Mouse (Mus musculus) retina, postnatal 7 days (tissue): ENCODE data around the gene Oser1.
"Not testable (repeated sequence)": the region's sequence is repeated elsewhere in the genome, so short reads cannot be mapped to it uniquely, and the experiment has no call there.

Experiments used
- DNase-seq: peaks from one replicate; pipeline ENCODE4 v3.0.0-alpha.2; 2012; ENCODE audit warnings: low read depth, low spot score

The Oser1 gene

GRCm38 (mm10) chr2:163443543-163443942 is 19.0 kb upstream of the Oser1 start:
- DNase-seq: no peak

GRCm38 (mm10) chr2:163439488-163439887 is 15.0 kb upstream of the Oser1 start:
- DNase-seq: no peak

GRCm38 (mm10) chr2:163438619-163439451 is 14.3 kb upstream of the Oser1 start:
- DNase-seq: no peak

GRCm38 (mm10) chr2:163438246-163438618 is 13.7 kb upstream of the Oser1 start, which contains the start of gene Gdap1l1:
Gene Gdap1l1 (plus strand): TSS chr2:163438476.
- DNase-seq: peak; percentile 63

- DNase-seq: no peak
Measured at GRCm38 (mm10) chr2:163437800-163438199, 13.3 kb upstream of the Oser1 start.

- no peak for DNase-seq
Measured at GRCm38 (mm10) chr2:163433971-163434370, 9.5 kb upstream of the Oser1 start.

- DNase-seq: no peak
Measured at GRCm38 (mm10) chr2:163431289-163431688, 6.8 kb upstream of the Oser1 start.

GRCm38 (mm10) chr2:163428346-163429011 is 4.0 kb upstream of the Oser1 start:
- DNase-seq: no peak

- no peak for DNase-seq
Measured at GRCm38 (mm10) chr2:163422895-163423660, 1.4 kb downstream of the Oser1 start.

- no peak for DNase-seq
Measured at GRCm38 (mm10) chr2:163420366-163420886, 4.1 kb downstream of the Oser1 start.

GRCm38 (mm10) chr2:163419346-163420045 is 5.0 kb downstream of the Oser1 start:
- DNase-seq: peak; percentile 95

- DNase-seq: no peak
Measured at GRCm38 (mm10) chr2:163418841-163419345, 5.6 kb downstream of the Oser1 start.

GRCm38 (mm10) chr2:163417830-163418229 is 6.7 kb downstream of the Oser1 start:
- DNase-seq: no peak

GRCm38 (mm10) chr2:163417026-163417425 is 7.5 kb downstream of the Oser1 start:
- no peak for DNase-seq

- no peak for DNase-seq
Measured at GRCm38 (mm10) chr2:163412846-163413590, 11.5 kb downstream of the Oser1 start.

GRCm38 (mm10) chr2:163412419-163412818 is 12.1 kb downstream of the Oser1 start:
- DNase-seq: no peak

GRCm38 (mm10) chr2:163411840-163412239 is 12.7 kb downstream of the Oser1 start:
- DNase-seq: no peak

GRCm38 (mm10) chr2:163411344-163411743 is 13.2 kb downstream of the Oser1 start:
- not testable (repeated sequence) for DNase-seq

- DNase-seq: no peak
Measured at GRCm38 (mm10) chr2:163410211-163410610, 14.3 kb downstream of the Oser1 start.
